Mouse (Mus musculus) G1E (cell line): ENCODE measurements around the gene Cyp26b1. TPM values are rescaled to one million over a fixed set of nuclear protein-coding genes. Genes with fewer than 3 reads are reported as not detected.

Experiments used
- ATAC-seq: 2 replicates; pipeline ENCODE4 v1.8.0; 2016; ENCODE audit warnings: mild to moderate bottlenecking; ENCODE audit not compliant: insufficient number of reproducible peaks, poor library complexity, low FRiP score, severe bottlenecking; ENCODE audit errors: extremely low read depth
- DNase-seq: peaks from one replicate; pipeline ENCODE4 v3.0.0; 2012; ENCODE audit warnings: low spot score
- H3K27me3 ChIP-seq: 2 replicates; pipeline ENCODE4 v1.6.1; 2012; ENCODE audit warnings: mild to moderate bottlenecking, low read length, inconsistent platforms; ENCODE audit not compliant: insufficient read depth
- H3K36me3 ChIP-seq: replicated peaks from 2 replicates; pipeline ENCODE3; 2012; ENCODE audit warnings: mild to moderate bottlenecking, inconsistent platforms
- H3K4me1 ChIP-seq: 2 replicates; pipeline ENCODE4 v1.6.1; 2012; ENCODE audit warnings: low read depth, low read length, inconsistent platforms, mixed read lengths; ENCODE audit not compliant: insufficient read depth
- H3K4me3 ChIP-seq: 2 replicates; pipeline ENCODE4 v1.5.1; 2012; ENCODE audit warnings: low read depth, mild to moderate bottlenecking, inconsistent platforms, low read length, moderate library complexity, mixed read lengths
- H3K9me3 ChIP-seq: replicated peaks from 2 replicates; pipeline ENCODE4 v1.6.1; 2012; ENCODE audit warnings: inconsistent platforms
- CTCF ChIP-seq: IDR thresholded peaks from 2 replicates; pipeline ENCODE4 v1.5.1; 2012; ENCODE audit warnings: low read depth, low read length, inconsistent platforms, mixed read lengths
- GATA1 ChIP-seq: IDR thresholded peaks from 2 replicates; pipeline ENCODE4 v1.6.1; 2012; ENCODE audit warnings: borderline replicate concordance, low read length, inconsistent platforms, mixed read lengths
- GATA2 ChIP-seq: IDR thresholded peaks from 2 replicates; pipeline ENCODE4 v1.6.1; 2012; ENCODE audit warnings: low read depth, low read length, inconsistent platforms, borderline replicate concordance
- POLR2AphosphoS5 ChIP-seq: IDR thresholded peaks from 2 replicates; pipeline ENCODE4 v1.6.1; 2012; ENCODE audit warnings: low read depth, low read length, inconsistent platforms; ENCODE audit not compliant: insufficient replicate concordance
- TAL1 ChIP-seq: conservative IDR thresholded peaks from 2 replicates; pipeline ENCODE4 v1.6.1; 2012; ENCODE audit warnings: low read depth, low read length, inconsistent platforms, mixed read lengths
- polyA plus RNA-seq: library from polyadenylated mRNA; stranded (reverse); fragments of >175 nt; gene quantifications from 2 replicates; pipeline ENCODE4 v1.2.3, GENCODE M21; 2012
- total RNA-seq, 2 experiments: library from RNA; stranded (forward) in 1 of 2; stranded (reverse) in 1 of 2; fragments of 200-1000 nt in 1 of 2; fragments of >200 nt in 1 of 2; fragmentation: Nextera tagmentation in 1 of 2; gene quantifications; 2 replicates each; pipeline ENCODE4 v1.2.3; 2014 to 2017

The Cyp26b1 gene
- total and polyA plus RNA-seq, 3 experiments: 0.01 to 0.05 TPM; not detected in 1

- no peak for TF ChIP-seq GATA2
- TF ChIP-seq POLR2AphosphoS5: no peak
- TF ChIP-seq TAL1: no peak
- no peak for TF ChIP-seq GATA1
- TF ChIP-seq CTCF: no peak
- H3K36me3 ChIP-seq: no peaks in the 10 kb centered on the region
- no peaks in the 10 kb centered on the region for H3K4me1 ChIP-seq
- DNase-seq: no peak
- no peak overlapping the region for H3K4me3 ChIP-seq
- H3K9me3 ChIP-seq: peaks cover 19% of the 10 kb centered on the region
- H3K27me3 ChIP-seq: peaks cover 49% of the 10 kb centered on the region
- no peak for ATAC-seq
Observed at GRCm38 (mm10) chr6:84583371-84583770, 10.3 kb downstream of the Cyp26b1 start.

GRCm38 (mm10) chr6:84582826-84583225 is 10.9 kb downstream of the Cyp26b1 start:
- H3K4me1 ChIP-seq: no peaks in the 10 kb centered on the region
- TF ChIP-seq GATA1 (no peak), POLR2AphosphoS5 (no peak), TAL1 (no peak), GATA2 (no peak), CTCF (no peak)
- H3K27me3 ChIP-seq: peaks cover 46% of the 10 kb centered on the region
- no peak overlapping the region for H3K4me3 ChIP-seq
- ATAC-seq: no peak
- H3K9me3 ChIP-seq: peaks cover 18% of the 10 kb centered on the region
- H3K36me3 ChIP-seq: no peaks in the 10 kb centered on the region
- no peak for DNase-seq

GRCm38 (mm10) chr6:84581833-84582445 is 11.8 kb downstream of the Cyp26b1 start:
- Histone ChIP-seq H3K4me1 (no peaks in the 10 kb centered on the region), H3K4me3 (no peak overlapping the region), H3K27me3 (peaks cover 37% of the 10 kb centered on the region; the same call in 1 of the 2 replicates), H3K36me3 (no peaks in the 10 kb centered on the region), H3K9me3 (peaks cover 14% of the 10 kb centered on the region)
- no peak for DNase-seq
- no peak for TF ChIP-seq GATA2
- no peak for TF ChIP-seq POLR2AphosphoS5
- TF ChIP-seq GATA1: no peak
- no peak for TF ChIP-seq TAL1
- no peak for TF ChIP-seq CTCF
- no peak for ATAC-seq

GRCm38 (mm10) chr6:84580979-84581832 is 12.5 kb downstream of the Cyp26b1 start:
- TF ChIP-seq CTCF (no peak), TAL1 (no peak), POLR2AphosphoS5 (no peak), GATA2 (no peak), GATA1 (no peak)
- Histone ChIP-seq H3K9me3 (peaks cover 14% of the 10 kb centered on the region), H3K27me3 (peaks cover 31% of the 10 kb centered on the region; the same call in 1 of the 2 replicates), H3K4me3 (no peak overlapping the region), H3K36me3 (no peaks in the 10 kb centered on the region), H3K4me1 (no peaks in the 10 kb centered on the region)
- no peak for DNase-seq
- no peak for ATAC-seq

- TF ChIP-seq TAL1: no peak
- TF ChIP-seq GATA2: no peak
- no peak for TF ChIP-seq GATA1
- no peak for TF ChIP-seq POLR2AphosphoS5
- TF ChIP-seq CTCF: no peak
- peaks cover 23% of the 10 kb centered on the region; the same call in 1 of the 2 replicates for H3K27me3 ChIP-seq
- ATAC-seq (no peak), DNase-seq (no peak)
- H3K4me3 ChIP-seq: no peak overlapping the region
- H3K4me1 ChIP-seq: no peaks in the 10 kb centered on the region
- H3K9me3 ChIP-seq: 0 out of 2 replicates have a peak, but pooled peaks cover 4% of the 10 kb centered on the region
- H3K36me3 ChIP-seq: no peaks in the 10 kb centered on the region
Observed at GRCm38 (mm10) chr6:84579508-84579907, 14.2 kb downstream of the Cyp26b1 start.

- ATAC-seq: no peak
- peaks cover 23% of the 10 kb centered on the region; the same call in 1 of the 2 replicates for H3K27me3 ChIP-seq
- DNase-seq: peak; percentile 26
Observed at GRCm38 (mm10) chr6:84578928-84579327, 14.8 kb downstream of the Cyp26b1 start.

More at GRCm38 (mm10) chr6:84578928-84579327, 14.8 kb downstream of the Cyp26b1 start:
- H3K4me3 ChIP-seq: no peak overlapping the region
- TF ChIP-seq GATA2: no peak
- peak; percentile 30; the same call in 1 of the 2 replicates for TF ChIP-seq CTCF
- H3K9me3 ChIP-seq: 0 out of 2 replicates have a peak, but pooled peaks cover 1% of the 10 kb centered on the region
- no peaks in the 10 kb centered on the region for H3K4me1 ChIP-seq
- no peaks in the 10 kb centered on the region for H3K36me3 ChIP-seq
